Comparison of ENCODE assay signal across 17 mouse cellular contexts in the genomic region with DNA sequence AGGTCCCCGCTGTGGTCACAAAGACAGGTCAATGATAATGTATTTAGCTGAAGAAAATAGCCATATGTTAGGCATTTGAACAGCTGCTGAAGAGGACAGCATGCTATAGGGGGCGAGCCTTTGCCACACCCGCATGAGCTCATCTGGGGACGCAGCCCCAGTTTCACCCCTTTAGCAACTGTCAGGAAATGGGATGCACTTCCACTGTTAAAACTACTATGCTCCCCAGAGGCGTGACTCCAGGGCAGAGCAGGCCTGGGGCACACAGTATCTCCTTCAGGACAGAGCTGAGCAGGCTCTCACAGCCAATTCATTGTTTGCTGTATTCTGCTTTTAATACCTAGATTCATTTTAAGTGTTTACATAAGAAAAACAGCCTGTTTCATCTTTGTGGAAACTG.
DNase-seq lines count a peak whose midpoint lies in the region; ATAC-seq lines count a peak whose summit lies in the region.
"Had no signal": no experiment of that assay in that cellular context is flagged by ENCODE, and none has a peak within 500 bp of the region (broad histone marks: within the 10 kb centered on the region; RNA-seq: fewer than 3 reads in every experiment).

No protein-coding gene starts in this region.

- H3K36me3 ChIP-seq in forebrain, embryonic 15.5 days, result no peaks in the 10 kb centered on the region
- no peaks in the 10 kb centered on the region for H3K36me3 ChIP-seq in forebrain, embryonic 10.5 days (replicated peaks)
- H3K36me3 ChIP-seq in hindbrain, embryonic 14.5 days (replicated peaks; ENCODE audit: control insufficient read depth, insufficient read depth), result no peaks in the 10 kb centered on the region
- H3K36me3 ChIP-seq in hindbrain, embryonic 12.5 days, result no peaks in the 10 kb centered on the region
- H3K36me3 ChIP-seq in limb, embryonic 15.5 days, result no peaks in the 10 kb centered on the region
- H3K36me3 ChIP-seq in limb, embryonic 10.5 days, result no peaks in the 10 kb centered on the region
- no peaks in the 10 kb centered on the region for H3K36me3 ChIP-seq in embryonic facial prominence, embryonic 15.5 days
- H3K36me3 ChIP-seq: embryonic facial prominence, embryonic 13.5 days; forebrain, embryonic 12.5 days had no signal

- no peak overlapping the region for H3K9ac ChIP-seq in forebrain, embryonic 15.5 days (replicated peaks)
- H3K9ac ChIP-seq in hindbrain, embryonic 14.5 days, result no peak overlapping the region
- no peak overlapping the region for H3K9ac ChIP-seq in hindbrain, embryonic 12.5 days
- H3K9ac ChIP-seq in limb, embryonic 15.5 days, result no peak overlapping the region
- no peak overlapping the region for H3K9ac ChIP-seq in embryonic facial prominence, embryonic 15.5 days
- H3K9ac ChIP-seq: embryonic facial prominence, embryonic 13.5 days; forebrain, embryonic 12.5 days; liver, postnatal 0 days had no signal

- ATAC-seq in forebrain, embryonic 15.5 days (replicated peaks), result no peak
- no peak for ATAC-seq in hindbrain, embryonic 14.5 days (ENCODE audit: low FRiP score)
- no peak for ATAC-seq in hindbrain, embryonic 12.5 days (ENCODE audit: low FRiP score)
- no peak for ATAC-seq in limb, embryonic 15.5 days (ENCODE audit: insufficient number of reproducible peaks, low FRiP score, low TSS enrichment, low read depth)
- ATAC-seq in embryonic facial prominence, embryonic 15.5 days (ENCODE audit: insufficient number of reproducible peaks, low FRiP score, low TSS enrichment, low read depth), result 0 out of 2 replicates have a peak, but pooled peaks have one; percentile 22
- ATAC-seq in monocyte, adult 5-6 weeks (replicated peaks; ENCODE audit: insufficient number of reproducible peaks, low FRiP score, low TSS enrichment, poor library complexity, severe bottlenecking), result no peak
- ATAC-seq: liver, postnatal 0 days; midbrain, embryonic 16.5 days had no signal

- 82% methylated on average over 5 of the region's 5 CpGs for WGBS in forebrain, embryonic 15.5 days
- WGBS in forebrain, embryonic 10.5 days, result 83% methylated on average over 5 of the region's 5 CpGs
- 61% methylated on average over 5 of the region's 5 CpGs for WGBS in hindbrain, embryonic 14.5 days
- WGBS in hindbrain, embryonic 12.5 days, result 70% methylated on average over 5 of the region's 5 CpGs
- 65% methylated on average over 5 of the region's 5 CpGs for WGBS in limb, embryonic 15.5 days
- WGBS in limb, embryonic 10.5 days, result 65% methylated on average over 5 of the region's 5 CpGs
- WGBS in embryonic facial prominence, embryonic 15.5 days, result 47% methylated on average over 5 of the region's 5 CpGs

- H3K4me3 ChIP-seq in forebrain, embryonic 15.5 days, result no peak overlapping the region
- H3K4me3 ChIP-seq in forebrain, embryonic 10.5 days, result no peak overlapping the region
- no peak overlapping the region for H3K4me3 ChIP-seq in hindbrain, embryonic 14.5 days (replicated peaks; ENCODE audit: low read length)
- no peak overlapping the region for H3K4me3 ChIP-seq in hindbrain, embryonic 12.5 days
- H3K4me3 ChIP-seq in limb, embryonic 15.5 days, result no peak overlapping the region
- no peak overlapping the region for H3K4me3 ChIP-seq in limb, embryonic 10.5 days
- H3K4me3 ChIP-seq in embryonic facial prominence, embryonic 15.5 days (replicated peaks), result no peak overlapping the region
- H3K4me3 ChIP-seq: embryonic facial prominence, embryonic 13.5 days; forebrain, embryonic 12.5 days; megakaryocyte, embryonic 14.5 days had no signal

- DNase-seq in forebrain, embryonic 10.5 days (ENCODE audit: extremely low spot score, low spot score), result no peak
- DNase-seq in hindbrain, embryonic 14.5 days (ENCODE audit: low spot score), result no peak
- no peak for DNase-seq in limb, embryonic 10.5 days (ENCODE audit: low spot score)
- DNase-seq: adrenal gland, adult 2 months; cerebellum, postnatal 14 days; kidney, postnatal 36 days; liver; liver, postnatal 0 days had no signal

- peaks cover 19% of the 10 kb centered on the region; the same call in 1 of the 2 replicates for H3K4me1 ChIP-seq in forebrain, embryonic 15.5 days
- H3K4me1 ChIP-seq in forebrain, embryonic 10.5 days, result peaks cover 15% of the 10 kb centered on the region
- H3K4me1 ChIP-seq in hindbrain, embryonic 14.5 days (replicated peaks; ENCODE audit: control insufficient read depth, insufficient read depth, low read length), result peaks cover 20% of the 10 kb centered on the region; the same call in 1 of the 2 replicates
- peaks cover 16% of the 10 kb centered on the region for H3K4me1 ChIP-seq in hindbrain, embryonic 12.5 days
- peaks cover 28% of the 10 kb centered on the region for H3K4me1 ChIP-seq in limb, embryonic 15.5 days
- H3K4me1 ChIP-seq in limb, embryonic 10.5 days, result peaks cover 11% of the 10 kb centered on the region
- peaks cover 29% of the 10 kb centered on the region for H3K4me1 ChIP-seq in embryonic facial prominence, embryonic 15.5 days
- H3K4me1 ChIP-seq: forebrain, embryonic 12.5 days; megakaryocyte, embryonic 14.5 days had no signal

- H3K9me3 ChIP-seq in forebrain, embryonic 15.5 days, result no peaks in the 10 kb centered on the region
- no peaks in the 10 kb centered on the region for H3K9me3 ChIP-seq in forebrain, embryonic 10.5 days
- H3K9me3 ChIP-seq in hindbrain, embryonic 14.5 days (ENCODE audit: control insufficient read depth, low read length), result no peaks in the 10 kb centered on the region
- H3K9me3 ChIP-seq in hindbrain, embryonic 12.5 days (replicated peaks), result no peaks in the 10 kb centered on the region
- H3K9me3 ChIP-seq in limb, embryonic 15.5 days, result no peaks in the 10 kb centered on the region
- no peaks in the 10 kb centered on the region for H3K9me3 ChIP-seq in limb, embryonic 10.5 days (replicated peaks)
- no peaks in the 10 kb centered on the region for H3K9me3 ChIP-seq in embryonic facial prominence, embryonic 15.5 days (replicated peaks)
- H3K9me3 ChIP-seq: embryonic facial prominence, embryonic 13.5 days; forebrain, embryonic 12.5 days; megakaryocyte, embryonic 14.5 days had no signal

- H3K4me2 ChIP-seq in forebrain, embryonic 15.5 days (replicated peaks), result no peak overlapping the region
- H3K4me2 ChIP-seq in hindbrain, embryonic 14.5 days (replicated peaks), result no peak overlapping the region
- H3K4me2 ChIP-seq in hindbrain, embryonic 12.5 days (replicated peaks), result no peak overlapping the region
- H3K4me2 ChIP-seq in limb, embryonic 15.5 days, result no peak overlapping the region
- no peak overlapping the region for H3K4me2 ChIP-seq in embryonic facial prominence, embryonic 15.5 days (replicated peaks)
- H3K4me2 ChIP-seq: embryonic facial prominence, embryonic 13.5 days; forebrain, embryonic 12.5 days had no signal

- H3K27me3 ChIP-seq in forebrain, embryonic 15.5 days, result no peaks in the 10 kb centered on the region
- H3K27me3 ChIP-seq in forebrain, embryonic 10.5 days (ENCODE audit: poor library complexity, severe bottlenecking), result no peaks in the 10 kb centered on the region
- H3K27me3 ChIP-seq in hindbrain, embryonic 14.5 days (ENCODE audit: control insufficient read depth, insufficient read depth, low read length), result no peaks in the 10 kb centered on the region
- no peaks in the 10 kb centered on the region for H3K27me3 ChIP-seq in hindbrain, embryonic 12.5 days
- no peaks in the 10 kb centered on the region for H3K27me3 ChIP-seq in limb, embryonic 15.5 days
- no peaks in the 10 kb centered on the region for H3K27me3 ChIP-seq in limb, embryonic 10.5 days (ENCODE audit: low read depth, poor library complexity, severe bottlenecking)
- no peaks in the 10 kb centered on the region for H3K27me3 ChIP-seq in embryonic facial prominence, embryonic 15.5 days
- H3K27me3 ChIP-seq: embryonic facial prominence, embryonic 13.5 days; forebrain, embryonic 12.5 days; megakaryocyte, embryonic 14.5 days had no signal

- H3K27ac ChIP-seq in forebrain, embryonic 15.5 days (replicated peaks), result peak overlapping the region; percentile 56; the same call in 1 of the 2 replicates
- H3K27ac ChIP-seq in forebrain, embryonic 10.5 days, result no peak overlapping the region
- H3K27ac ChIP-seq in hindbrain, embryonic 14.5 days, result peak overlapping the region; percentile 28; the same call in 1 of the 2 replicates
- H3K27ac ChIP-seq in hindbrain, embryonic 12.5 days, result no peak overlapping the region
- H3K27ac ChIP-seq in limb, embryonic 15.5 days, result peak overlapping the region; percentile 33; the same call in 1 of the 2 replicates
- H3K27ac ChIP-seq in limb, embryonic 10.5 days, result no peak overlapping the region
- peak overlapping the region; percentile 49 for H3K27ac ChIP-seq in embryonic facial prominence, embryonic 15.5 days (replicated peaks)
- H3K27ac ChIP-seq: forebrain, embryonic 12.5 days had no signal

Comparison
In these comparisons a context has a peak if more than half of its experiments do, and no peak if none do; other contexts are left out.
1. H3K27ac ChIP-seq: peak in forebrain, embryonic 15.5 days (single experiment), hindbrain, embryonic 14.5 days (single experiment), limb, embryonic 15.5 days (single experiment) and embryonic facial prominence, embryonic 15.5 days (single experiment); none in forebrain, embryonic 10.5 days (single experiment), hindbrain, embryonic 12.5 days (single experiment) and limb, embryonic 10.5 days (single experiment).